Mouse (Mus musculus) c-Kit-positive CD71-positive TER-119-positive erythroid progenitor cells, embryonic 14.5 days (primary cell): ENCODE data around the gene Hist2h2bb.
"Not testable (repeated sequence)": the region's sequence is repeated elsewhere in the genome, so short reads cannot be mapped to it uniquely, and the experiment has no call there.

Source experiments
- DNase-seq: peaks from one replicate; pipeline ENCODE4 v3.0.0-alpha.2; 2013; ENCODE audit warnings: low spot score

The Hist2h2bb gene

DNA sequence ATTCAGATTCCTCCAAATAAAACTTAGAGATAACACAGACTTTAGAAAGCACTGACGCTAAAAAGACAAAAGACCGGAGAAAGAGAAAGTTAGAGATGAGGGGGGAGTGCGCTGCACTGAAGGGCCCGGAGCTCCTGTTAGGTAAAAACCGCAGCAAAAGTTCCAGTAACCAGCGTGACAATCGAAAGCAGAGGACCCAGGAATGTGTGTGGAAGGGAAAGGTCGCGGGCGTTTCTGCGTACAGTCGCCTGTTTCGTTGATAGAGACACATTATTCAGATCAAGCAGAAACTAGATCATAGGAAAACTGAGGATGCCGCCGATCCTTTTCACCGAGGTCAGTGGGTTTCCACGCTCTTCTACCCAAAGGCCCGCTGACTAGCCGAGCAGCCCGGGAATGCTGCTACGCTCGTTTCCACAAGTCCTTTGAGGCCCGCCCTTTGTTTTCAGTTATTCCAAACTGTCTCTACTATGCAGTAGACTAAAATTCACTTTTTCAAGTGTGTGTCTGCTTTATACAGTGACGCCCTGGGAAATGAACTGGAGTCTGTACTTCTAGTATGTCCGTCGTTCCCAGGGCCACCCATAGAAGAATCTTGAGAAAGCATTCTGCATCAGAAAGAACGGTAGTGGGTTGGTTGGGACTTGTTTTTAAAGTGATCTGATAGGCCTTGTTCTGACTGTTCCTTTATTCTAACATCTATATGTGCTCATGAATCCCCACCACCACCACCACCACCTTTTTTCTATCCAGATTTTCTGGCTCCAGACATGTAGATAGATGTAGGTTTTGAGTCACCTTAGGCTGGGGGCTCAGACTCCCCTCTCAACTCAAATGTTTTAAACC, 5.8 kb upstream of the Hist2h2bb start:
- peak; percentile 59 for DNase-seq

GRCm38 (mm10) chr3:96264404-96264949, 5.1 kb upstream of the Hist2h2bb start:
- DNase-seq: no peak

DNA sequence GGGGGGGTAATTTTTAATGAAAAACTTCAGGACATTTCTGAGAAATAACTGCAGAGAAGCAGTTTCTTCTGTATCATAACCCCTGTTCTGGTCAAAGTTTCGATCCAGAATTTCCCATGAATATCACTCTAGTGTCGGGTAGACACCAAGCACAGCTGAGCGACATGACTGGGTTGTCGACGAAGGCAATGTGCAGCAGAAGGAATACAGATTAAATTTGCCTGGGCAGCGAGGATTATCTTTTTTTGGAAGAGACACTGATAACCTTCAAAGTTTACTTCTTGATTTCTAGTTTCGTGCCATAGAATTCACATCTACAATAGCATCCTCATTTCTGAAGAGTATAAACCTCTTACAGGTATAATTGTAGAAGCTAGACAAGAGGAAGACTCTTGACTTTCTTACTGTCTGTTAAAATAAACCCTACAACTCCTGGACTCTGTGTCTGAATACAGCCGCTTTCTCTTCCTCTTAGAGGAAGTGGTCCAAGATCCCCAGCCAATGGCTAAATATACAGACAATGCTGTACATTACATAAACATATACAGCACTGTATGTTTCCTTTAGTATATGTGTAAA, 3.3 kb upstream of the Hist2h2bb start:
- DNase-seq: peak; percentile 42

- no peak for DNase-seq
These were observed 2.0 kb upstream of the Hist2h2bb start for GRCm38 (mm10) chr3:96267541-96267940.

DNA sequence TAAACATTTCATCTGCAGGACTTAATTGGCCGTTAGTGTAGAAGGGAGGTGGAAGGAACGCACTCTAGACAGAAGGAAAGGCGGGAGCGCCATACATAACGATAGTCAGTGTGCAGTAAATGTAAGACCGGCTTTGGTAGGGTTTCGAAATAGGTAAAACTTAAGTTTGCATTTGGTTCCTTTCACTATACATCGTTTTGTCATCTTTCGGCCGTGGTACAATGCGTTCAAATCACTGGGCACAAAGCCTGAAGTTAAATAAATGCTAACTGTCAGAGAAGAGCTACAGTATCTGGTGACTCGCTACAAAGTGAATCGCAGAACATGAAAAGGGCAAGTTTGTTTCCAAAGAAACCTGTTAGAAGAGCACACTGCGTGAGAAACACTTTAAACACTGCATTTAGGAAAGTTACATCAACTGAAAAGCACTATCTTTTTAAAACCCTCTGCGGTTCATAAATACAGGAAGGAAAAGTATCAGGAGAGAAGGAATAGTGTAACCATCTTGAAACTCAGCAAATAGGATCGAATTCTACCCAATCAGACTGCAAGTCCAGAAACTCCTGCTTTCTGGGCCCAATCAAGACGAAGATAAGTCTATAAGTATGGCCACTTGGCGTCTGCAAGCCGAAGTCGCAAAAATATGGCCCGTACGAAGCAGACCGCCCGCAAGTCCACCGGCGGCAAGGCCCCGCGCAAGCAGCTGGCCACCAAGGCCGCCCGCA, 1.3 kb upstream of the Hist2h2bb start, which contains the start of gene Hist2h3b:
Hist2h3b (plus strand) TSS at position 604 of the 725 bp plus-strand sequence.
- DNase-seq: peak; percentile 82

GRCm38 (mm10) chr3:96268776-96269378, 675 bp upstream of the Hist2h2bb start:
- not testable (repeated sequence) for DNase-seq

DNA sequence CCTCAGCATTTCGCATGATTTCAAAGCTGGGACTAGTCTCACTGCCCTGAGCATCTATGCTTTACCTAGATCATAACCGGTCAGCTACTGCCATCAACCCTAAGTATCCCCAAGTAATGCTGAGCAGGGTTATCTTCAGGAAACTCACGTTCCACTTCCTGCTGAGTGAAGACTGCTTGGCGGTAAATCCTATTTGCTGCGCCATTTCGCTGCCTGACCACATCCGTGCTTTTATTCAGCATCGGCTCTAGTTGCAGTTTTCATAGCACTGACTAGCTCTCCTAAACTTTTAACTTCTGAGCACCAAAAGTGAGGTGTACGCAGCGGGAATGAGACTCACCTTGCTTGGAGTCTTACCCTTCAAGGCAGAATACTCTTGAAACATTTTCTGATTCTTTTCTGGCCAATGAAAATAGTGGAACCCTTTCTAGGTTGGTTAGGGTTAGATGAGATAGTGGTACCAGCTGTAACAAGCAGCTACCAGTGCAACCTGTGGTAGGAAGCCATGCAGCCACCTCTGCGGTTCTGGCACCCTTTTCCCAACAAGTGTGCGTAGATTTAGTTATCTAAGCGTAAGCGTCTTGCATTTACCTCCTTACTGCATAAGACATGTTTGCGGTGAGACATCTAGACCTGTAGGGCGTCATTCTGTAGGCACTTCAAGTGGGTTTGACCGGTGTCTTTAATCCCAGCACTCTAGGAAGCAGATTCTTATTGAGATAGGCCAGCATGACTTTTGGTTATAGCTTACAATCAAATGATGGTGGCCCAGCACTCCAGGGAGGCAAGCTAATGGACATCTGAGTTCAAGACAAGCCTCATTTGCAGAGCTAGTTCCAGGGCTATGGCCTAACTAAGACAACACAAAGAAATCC, 4.3 kb downstream of the Hist2h2bb start:
- DNase-seq: peak; percentile 72

- no peak for DNase-seq
These were observed 7.9 kb downstream of the Hist2h2bb start for GRCm38 (mm10) chr3:96277428-96277799.

DNA sequence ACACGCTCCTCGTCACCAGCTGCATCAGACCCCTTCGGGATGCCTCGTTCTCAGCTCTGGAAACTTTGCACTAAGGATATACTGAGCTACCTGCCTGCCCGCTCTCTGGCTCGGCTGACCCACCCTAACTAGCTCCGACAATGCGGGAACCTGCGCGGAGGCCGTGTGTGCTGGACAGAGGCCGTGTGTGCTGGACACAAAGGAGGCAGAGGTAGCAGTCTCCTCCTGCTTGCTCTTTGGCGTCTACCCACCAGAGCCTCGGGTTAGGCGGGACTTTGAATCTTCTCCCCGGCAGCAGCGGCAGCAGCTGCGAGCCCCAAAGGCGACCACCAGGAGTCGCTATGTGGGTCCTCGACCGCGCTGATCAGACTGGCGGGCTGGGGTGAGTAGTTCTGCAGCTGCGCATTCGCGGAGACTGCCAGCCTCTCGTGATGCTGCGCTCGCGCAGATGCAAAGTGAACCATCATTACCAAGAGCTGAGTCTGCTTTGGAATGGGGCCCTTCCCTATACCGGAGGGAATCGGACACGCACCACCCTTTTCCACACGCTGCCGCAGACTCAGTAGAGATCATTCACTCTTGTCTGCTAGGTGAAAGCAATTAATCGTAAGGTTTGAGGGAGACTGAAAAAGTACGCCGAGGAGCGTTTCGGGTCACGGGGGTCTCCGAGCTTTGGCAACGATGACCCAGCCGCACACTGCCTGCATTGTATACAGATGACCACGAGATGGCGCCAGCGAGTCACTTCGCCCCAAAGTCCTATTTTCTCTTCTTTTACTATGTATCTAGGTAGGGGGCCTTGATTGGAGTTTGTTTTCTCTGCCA, 8.5 kb downstream of the Hist2h2bb start:
- peak; percentile 79 for DNase-seq

DNA sequence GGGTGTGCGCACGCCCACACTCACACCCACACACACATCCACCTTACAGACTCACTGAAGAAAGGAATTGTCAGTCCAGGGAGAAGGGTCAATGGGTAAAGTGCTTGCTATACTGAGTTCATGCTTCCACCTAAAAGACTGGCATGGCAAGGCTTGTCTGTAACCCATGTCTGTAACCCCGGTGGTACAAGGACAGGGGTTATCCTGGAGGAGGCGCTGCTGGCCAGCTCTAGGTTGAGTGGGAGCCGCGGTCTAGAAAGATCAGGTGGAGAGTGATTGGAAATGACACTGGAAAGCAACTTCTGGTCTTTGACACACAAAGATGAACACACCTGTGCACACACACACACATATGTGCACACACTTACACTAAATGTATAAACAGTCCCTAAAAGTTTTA, 11.1 kb downstream of the Hist2h2bb start:
- DNase-seq: no peak

DNA sequence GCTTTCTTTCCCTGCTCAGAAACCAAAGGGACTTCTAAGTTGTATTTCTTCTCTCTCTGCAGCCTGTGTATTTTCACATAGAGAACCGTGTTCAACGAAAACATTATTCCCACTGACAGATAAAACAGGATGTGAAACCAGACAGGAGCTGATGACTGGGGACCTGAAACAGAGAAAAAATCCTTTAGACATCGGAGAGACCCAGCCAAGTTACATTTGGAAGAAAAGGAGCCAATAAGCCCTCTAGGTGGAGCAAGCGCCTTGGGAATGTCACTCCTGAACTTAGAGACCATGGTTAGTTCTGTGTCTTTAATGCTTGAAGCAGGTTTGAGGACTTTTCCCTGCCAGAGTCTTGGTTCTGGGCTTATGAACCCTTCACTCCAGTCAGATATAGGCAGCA, 14.9 kb downstream of the Hist2h2bb start:
- DNase-seq: no peak

DNA sequence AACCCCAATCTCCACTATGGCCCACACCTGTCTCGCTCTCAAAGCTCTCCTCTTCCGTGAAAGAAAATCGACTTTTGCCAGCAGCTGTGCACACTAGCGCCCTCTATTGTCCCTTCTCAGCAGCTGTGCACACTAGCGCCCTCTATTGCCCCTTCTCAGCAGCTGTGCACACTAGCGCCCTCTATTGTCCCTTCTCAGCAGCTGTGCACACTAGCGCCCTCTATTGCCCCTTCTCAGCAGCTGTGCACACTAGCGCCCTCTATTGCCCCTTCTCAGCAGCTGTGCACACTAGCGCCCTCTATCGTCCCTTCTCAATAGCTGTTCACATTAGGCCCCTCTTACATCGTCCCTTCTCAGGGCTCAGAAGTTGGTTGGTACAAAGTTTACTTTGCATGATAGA, 17.8 kb downstream of the Hist2h2bb start:
- DNase-seq: not testable (repeated sequence)

DNA sequence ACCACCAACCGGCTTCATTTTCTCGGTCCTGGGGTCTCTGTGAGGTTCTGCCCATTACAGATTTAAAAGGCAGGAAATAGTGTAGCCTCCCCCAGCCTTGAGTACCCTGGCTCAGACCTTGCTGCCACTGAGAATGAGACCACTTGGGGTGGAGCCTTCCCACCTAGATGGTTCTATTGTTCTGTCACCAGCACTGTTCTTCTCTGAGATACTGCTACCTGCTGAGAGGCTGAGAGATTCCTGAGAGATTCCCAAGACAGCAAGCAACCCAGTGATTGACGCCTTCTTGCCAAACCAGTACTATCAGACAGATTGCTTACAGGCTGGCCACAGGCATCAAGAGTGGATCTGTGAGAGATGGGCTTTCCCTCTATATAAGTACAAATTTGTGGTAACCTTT, 19.6 kb downstream of the Hist2h2bb start:
- no peak for DNase-seq

DNA sequence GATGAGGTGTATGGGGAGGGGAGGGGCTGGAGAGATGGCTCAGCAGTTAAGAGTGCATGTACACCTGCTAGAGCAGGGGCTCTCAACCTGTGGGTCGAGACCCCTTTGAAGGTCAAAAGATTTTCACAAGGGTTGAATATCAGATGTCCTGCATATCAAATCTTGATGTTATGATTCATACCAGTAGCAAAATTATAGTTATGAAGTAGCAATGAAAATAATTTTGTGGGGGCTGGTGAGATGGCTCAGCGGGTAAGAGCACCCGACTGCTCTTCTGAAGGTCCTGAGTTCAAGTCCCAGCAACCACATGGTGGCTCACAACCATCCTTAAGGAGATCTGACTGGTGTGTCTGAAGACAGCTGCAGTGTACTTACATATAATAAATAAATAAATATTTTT, 21.2 kb downstream of the Hist2h2bb start:
- not testable (repeated sequence) for DNase-seq

DNA sequence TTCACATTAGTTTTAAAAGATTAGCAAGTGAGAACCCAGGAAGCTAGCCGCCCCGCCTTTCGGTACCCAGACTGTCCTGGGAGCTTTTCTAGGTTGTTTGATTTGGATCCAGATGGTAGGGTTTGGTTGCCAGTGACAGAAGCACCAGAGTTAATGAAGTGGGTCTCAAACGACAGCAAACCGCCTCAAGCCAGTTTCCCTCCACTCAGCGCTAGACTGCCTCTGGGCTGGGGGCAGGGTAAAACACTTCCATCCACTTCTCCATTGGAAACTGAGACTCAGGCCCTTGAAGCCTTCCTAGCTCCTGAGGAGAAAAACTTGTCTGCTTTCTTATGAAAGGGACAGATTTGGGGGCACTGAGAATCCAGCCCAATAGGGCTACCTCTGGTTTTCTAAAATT, 23.1 kb downstream of the Hist2h2bb start:
- no peak for DNase-seq

DNA sequence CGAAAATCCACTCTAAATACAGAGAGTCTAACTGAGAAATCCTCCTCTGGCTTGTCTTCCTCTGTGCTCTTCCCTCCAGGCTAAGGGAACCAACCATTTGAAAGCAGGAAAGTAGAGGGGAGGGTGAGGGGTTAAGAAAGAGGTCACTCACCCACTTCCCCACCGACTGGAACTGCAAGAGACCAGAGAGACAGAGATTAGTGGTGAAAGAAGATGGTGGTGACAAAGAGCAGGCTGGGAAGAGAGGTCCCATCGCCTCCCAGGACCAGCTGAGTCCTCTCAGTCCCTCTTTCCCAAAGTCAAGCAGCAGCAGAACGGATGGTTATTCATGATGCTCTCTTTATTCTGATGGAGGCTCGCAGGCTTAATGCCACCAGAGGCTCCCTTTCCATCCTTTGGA, 23.8 kb downstream of the Hist2h2bb start:
- DNase-seq: no peak

GRCm38 (mm10) chr3:96293787-96294186, 24.2 kb downstream of the Hist2h2bb start, which contains the start of gene Fcgr1:
Gene Fcgr1 (minus strand): TSS chr3:96293969.
- DNase-seq: no peak

- DNase-seq: no peak
These were observed 28.8 kb downstream of the Hist2h2bb start for GRCm38 (mm10) chr3:96298360-96298759.

- DNase-seq: no peak
These were observed 30.0 kb downstream of the Hist2h2bb start for GRCm38 (mm10) chr3:96299562-96299961.
